Mouse (Mus musculus): ENCODE measurements around the gene Stra6l. TPM values are rescaled to one million over a fixed set of nuclear protein-coding genes. Genes with fewer than 3 reads are reported as not detected.

Stra6l gene
- polyA plus RNA-seq (2012; rRNA removed) = 8.4 and 11.8 TPM in 2 replicates

GRCm38 (mm10) chr4:45848109-45848824 is at the start of gene Stra6l:
Gene Stra6l, plus strand, starts transcription at chr4:45848664.
- 9% methylated on average over 10 of the region's 10 CpGs for WGBS
- no peak for DNase-seq (ENCODE audit: low read depth, low spot score)

GRCm38 (mm10) chr4:45798964-45799363 is 49.5 kb upstream of the Stra6l start, which contains the start of gene Aldh1b1:
Gene Aldh1b1, plus strand, starts transcription at chr4:45799022.
- WGBS = 2% methylated on average over 26 of the region's 26 CpGs

DNA sequence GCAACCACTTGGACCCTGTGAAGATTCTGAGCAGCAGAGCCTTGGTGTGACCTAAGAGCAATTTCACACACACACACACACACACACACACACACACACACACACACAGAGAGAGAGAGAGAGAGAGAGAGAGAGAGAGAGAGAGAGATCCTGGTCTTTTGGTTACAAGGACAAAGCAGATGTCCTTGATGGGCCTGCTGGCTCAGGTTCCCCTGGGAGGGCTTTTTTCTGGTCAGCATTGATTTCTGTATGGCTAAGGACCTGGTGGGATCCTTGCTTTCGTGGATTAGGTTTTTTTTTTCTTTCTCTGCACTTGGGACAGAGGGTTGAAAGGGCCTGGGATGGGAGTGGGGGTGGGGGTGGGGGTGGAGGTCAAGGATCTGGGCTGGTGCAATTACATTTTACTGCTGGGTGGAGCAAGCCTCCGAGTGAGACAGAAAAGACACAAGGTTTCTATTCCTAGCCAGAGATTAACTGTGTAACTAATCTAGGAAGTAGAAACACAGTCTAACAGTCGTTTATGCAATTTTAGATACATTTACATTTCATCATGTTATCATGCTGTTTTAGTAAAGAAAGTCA is 48.4 kb upstream of the Stra6l start:
- DNase-seq (ENCODE audit: low read depth, low spot score) = peak; percentile 67

More at GRCm38 (mm10) chr4:45798964-45799363, 49.5 kb upstream of the Stra6l start, which contains the start of gene Aldh1b1:
- DNase-seq (ENCODE audit: low read depth, low spot score) = peak; percentile 60

GRCm38 (mm10) chr4:45802900-45803299 is 45.6 kb upstream of the Stra6l start:
- no peak for DNase-seq (ENCODE audit: low read depth, low spot score)
- WGBS = 51% methylated on average over 14 of the region's 14 CpGs

More for the DNA sequence above, 48.4 kb upstream of the Stra6l start:
- WGBS = 12% methylated on average over 3 of the region's 3 CpGs

DNA sequence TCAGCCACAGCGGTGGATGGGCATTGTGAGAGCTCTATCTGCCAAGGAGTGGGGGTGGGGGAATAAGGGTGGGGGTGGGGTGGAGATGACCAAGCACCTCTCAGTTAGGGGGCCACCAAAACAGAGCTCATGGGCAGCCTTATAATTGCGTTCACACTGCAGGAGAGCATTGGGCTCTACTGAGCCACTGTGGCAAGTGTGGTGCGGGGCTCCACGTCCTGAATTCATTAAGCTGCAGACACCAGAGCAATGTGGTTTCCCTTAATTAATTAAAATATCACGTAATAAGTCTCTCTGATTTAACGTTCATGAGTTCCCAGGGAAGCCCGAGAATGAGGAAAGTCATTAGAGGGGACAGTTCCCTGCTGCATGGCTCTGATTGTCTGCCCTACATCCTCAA is 40.4 kb upstream of the Stra6l start:
- WGBS = 57% methylated on average over 7 of the region's 7 CpGs

GRCm38 (mm10) chr4:45811250-45811649 is 37.2 kb upstream of the Stra6l start:
- 39% methylated on average over 8 of the region's 8 CpGs for WGBS
- no peak for DNase-seq (ENCODE audit: low read depth, low spot score)

More for the DNA sequence above, 40.4 kb upstream of the Stra6l start:
- DNase-seq (ENCODE audit: low read depth, low spot score) = no peak

DNA sequence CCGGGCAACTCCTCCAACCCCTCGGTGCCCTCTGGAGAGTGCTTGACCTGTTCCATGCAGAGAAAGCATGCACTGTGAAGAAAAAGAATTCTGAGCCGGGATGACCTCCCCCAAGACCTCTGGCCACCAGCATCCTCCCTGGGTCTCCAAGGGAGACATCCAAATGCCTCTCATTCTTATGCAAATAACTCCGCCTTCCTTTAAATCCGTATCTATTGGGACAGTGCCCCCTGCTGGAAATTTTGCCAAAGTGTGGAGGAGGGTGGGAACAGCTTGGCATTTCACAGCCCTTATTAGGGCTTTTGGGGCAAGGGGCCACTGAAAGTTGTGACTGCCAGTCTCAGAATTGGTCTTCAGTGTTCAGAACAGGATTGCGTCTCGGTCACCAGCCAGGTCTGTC is 32.9 kb upstream of the Stra6l start:
- no peak for DNase-seq (ENCODE audit: low read depth, low spot score)
- 47% methylated on average over 7 of the region's 7 CpGs for WGBS

DNA sequence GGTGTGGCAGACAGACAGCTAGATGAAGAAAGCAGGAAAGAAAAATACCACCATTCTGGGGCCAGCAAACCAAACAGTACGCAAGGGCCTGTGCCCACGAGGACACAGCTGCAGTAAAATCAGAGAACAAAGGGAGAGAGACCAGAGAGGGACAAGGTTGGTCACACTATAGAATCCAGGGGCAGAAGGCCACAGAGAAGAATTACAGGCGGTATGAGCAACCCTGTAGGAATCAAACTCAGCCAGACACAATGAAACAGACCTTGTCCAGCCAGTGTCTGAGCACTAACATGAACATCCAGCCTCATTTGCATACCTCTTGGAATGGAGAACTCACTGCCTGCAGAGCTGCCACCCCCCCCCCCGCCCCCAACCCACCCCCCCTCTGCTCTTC is 29.7 kb upstream of the Stra6l start:
- 28% methylated on average over 4 of the region's 4 CpGs for WGBS
- DNase-seq (ENCODE audit: low read depth, low spot score) = no peak

- DNase-seq (ENCODE audit: low read depth, low spot score) = no peak
These were observed 29.1 kb upstream of the Stra6l start for GRCm38 (mm10) chr4:45819208-45819931.

GRCm38 (mm10) chr4:45820074-45820830 is 28.2 kb upstream of the Stra6l start:
- WGBS = 24% methylated on average over 8 of the region's 8 CpGs

More at GRCm38 (mm10) chr4:45819208-45819931, 29.1 kb upstream of the Stra6l start:
- under 1% methylated on average over 17 of the region's 17 CpGs for WGBS

DNA sequence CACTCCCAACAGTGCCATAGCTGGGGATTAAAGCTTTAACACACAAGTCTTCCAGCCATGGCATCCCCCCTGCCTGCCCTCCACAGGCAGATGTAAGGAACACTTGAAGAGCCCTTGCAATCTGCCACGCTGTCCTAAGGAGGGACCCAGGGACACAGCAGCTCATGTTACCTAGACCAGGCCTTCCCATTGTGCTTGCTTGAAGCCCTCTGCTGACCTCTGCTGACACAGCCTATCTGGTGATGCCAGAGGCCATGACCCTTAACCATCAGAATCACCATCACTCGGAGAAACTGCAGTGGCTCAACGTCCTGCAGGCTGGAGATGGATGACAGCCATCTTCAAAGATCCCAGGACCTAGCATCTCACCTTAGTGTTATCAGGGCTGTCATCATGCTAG is 26.5 kb upstream of the Stra6l start:
- WGBS = 79% methylated on average over 3 of the region's 3 CpGs
- no peak for DNase-seq (ENCODE audit: low read depth, low spot score)

More at GRCm38 (mm10) chr4:45820074-45820830, 28.2 kb upstream of the Stra6l start:
- no peak for DNase-seq (ENCODE audit: low read depth, low spot score)

- 71% methylated on average over 11 of the region's 11 CpGs for WGBS
- no peak for DNase-seq (ENCODE audit: low read depth, low spot score)
These were observed 25.5 kb upstream of the Stra6l start for GRCm38 (mm10) chr4:45822781-45823575.

DNA sequence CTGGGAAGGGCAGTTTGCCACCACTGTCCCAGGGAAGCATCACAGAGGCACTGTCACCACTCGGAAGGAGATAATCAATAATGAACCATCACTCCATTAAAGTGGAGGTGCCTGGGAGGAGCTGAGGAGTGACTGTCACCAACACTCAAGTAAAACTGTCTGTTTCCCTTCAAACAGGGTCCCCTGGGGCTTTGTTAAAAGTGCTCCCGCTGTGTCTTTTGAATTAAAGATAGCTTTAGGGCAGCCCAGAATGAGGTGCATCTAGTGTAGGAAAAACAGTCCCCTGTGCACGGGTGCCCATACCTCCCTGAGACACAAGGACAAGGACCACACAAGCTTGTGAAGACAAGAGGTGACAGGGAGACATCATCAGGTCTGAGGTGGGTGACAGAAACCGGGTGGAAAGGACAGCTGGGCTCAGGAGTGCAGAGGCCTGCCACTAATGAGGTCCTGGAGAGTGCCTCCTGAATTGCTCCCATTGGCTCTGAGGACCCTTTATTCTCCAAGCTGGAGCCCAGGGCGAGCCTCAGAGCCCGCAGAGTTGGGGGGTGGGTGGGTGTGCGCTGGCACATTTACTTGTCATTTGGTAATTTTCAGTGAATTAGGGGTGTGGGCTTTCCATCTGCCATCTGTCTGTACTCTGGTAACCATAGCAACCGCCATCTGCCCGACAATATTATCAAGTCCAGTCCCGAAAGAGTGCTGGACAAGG is 24.3 kb upstream of the Stra6l start:
- no peak for DNase-seq (ENCODE audit: low read depth, low spot score)
- 27% methylated on average over 10 of the region's 10 CpGs for WGBS

DNA sequence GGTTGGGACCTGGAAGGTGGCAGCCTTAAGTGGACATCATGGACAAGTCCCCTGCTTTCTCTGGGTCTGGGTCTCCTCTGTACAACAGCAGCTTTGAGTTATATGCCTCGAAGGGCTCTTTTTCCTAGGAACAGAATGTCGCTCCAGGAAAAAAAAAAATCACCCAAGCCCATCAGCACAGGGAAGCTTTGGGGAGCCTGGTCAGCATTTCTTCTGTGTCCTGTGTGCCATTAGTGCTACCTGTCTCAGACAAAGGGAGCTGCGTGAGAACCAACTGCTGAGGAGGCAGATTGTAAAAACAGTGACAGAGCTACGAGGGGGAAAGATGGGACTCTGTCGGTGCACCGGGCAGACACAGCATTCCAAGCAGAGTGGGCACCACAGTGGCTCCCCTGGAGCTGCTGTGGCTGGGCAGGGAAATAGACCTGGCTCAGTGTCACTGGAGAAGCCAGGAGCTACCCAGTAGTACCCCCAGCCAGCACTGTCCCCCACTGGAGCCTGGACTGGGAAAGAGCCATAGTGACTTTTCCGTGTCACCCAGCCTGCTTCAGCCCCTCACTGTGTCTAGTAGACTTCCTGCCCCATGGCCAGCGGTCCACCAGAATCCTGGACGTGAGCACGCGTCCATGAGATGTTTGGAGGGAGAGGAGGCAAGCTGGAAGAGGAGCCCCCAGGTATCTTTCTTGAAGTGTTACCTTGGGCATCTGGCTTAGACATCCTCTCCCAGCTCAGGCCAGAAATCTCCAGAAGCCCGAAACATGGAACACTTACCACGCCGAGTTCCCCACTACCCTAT is 23.5 kb upstream of the Stra6l start:
- DNase-seq (ENCODE audit: low read depth, low spot score) = no peak
- 43% methylated on average over 14 of the region's 14 CpGs for WGBS

GRCm38 (mm10) chr4:45826275-45827040 is 22.0 kb upstream of the Stra6l start, which contains the start of gene Igfbpl1:
Gene Igfbpl1, minus strand, starts transcription at chr4:45826923.
- WGBS = under 1% methylated on average over 91 of the region's 91 CpGs
- no peak for DNase-seq (ENCODE audit: low read depth, low spot score)

DNA sequence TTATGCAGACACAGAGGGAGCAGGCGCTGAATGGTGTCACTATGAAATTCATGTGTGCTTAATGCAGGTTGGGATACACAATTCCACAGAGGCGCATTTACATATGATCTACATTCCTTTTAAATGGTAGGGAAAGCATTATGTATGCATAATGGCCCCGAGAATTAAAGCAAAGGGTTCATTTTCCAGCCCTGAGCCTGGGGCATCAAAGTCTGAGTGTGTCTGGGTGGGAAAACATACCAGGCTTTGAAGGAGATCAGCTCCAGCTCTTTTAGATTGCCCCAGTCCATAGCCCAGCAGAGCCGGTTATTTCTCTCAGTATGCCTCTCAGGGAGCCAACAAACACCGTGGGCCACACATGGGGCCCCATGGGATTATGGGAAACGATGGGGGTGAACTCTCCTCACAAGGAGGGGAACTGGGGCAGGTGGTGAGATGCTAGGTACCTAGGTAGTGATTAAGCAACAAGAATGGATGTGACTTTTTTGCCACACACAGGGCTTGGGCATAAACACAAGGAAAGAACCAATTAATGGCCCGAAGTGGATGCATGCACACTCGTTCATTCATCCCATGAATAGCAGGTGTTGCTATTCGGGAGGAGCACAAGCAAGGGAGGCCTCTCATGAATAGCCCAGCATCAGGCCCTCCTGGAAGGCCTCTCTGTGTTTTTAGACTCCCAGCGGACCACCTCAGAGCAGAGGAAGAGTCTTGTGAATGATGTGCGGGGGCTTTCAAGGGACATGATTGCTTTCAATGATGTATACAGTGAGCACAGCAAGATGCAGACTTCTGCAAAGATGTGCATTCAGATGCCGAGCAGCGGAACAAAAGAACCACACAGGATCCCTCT is 18.3 kb upstream of the Stra6l start:
- WGBS = 70% methylated on average over 13 of the region's 13 CpGs
- DNase-seq (ENCODE audit: low read depth, low spot score) = no peak

Measured in large intestine, adult 2 months (tissue).